ENCODE assay signal across 9 mouse cellular contexts in the genomic region with DNA sequence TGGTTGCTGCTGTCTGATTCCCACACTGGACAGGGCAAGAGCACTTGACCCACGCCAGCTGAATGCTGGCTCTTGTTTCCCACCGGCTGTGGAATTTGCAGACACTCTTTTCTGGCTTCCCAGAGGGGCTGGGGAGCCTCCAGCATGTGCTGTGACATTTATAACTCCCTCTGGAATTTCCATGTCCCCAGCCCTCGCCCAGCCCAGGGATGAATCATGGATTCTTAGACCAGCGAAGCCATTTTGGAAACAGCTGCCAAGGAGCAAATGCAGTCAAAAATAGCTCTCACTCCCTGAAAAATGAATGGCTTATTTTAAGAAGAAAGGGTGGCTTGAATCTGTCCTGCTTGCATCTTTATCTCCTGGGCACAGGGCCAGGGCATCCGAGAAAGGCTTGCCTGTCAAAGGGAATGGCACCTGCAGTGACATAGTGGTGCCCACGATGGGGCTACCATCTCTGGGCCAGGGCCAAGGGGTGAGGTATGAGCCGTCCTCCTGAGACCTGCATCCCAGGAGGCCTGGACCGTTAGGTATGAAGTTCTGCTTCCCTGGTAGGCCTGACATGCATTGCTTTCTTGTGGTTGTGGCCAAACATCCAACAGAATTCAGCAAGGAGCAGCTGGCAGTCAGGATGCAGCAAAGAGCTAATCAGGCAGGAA.
DNase-seq lines count a peak whose midpoint lies in the region; ATAC-seq lines count a peak whose summit lies in the region.
"Had no signal": no experiment of that assay in that cellular context is flagged by ENCODE, and none has a peak within 500 bp of the region (broad histone marks: within the 10 kb centered on the region; RNA-seq: fewer than 3 reads in every experiment).

No protein-coding gene starts in this region.

- H3K27ac ChIP-seq in kidney, embryonic 15.5 days, result peak overlapping the region; percentile 87
- peak overlapping the region; percentile 77 for H3K27ac ChIP-seq in limb, embryonic 15.5 days
- peak overlapping the region; percentile 72 for H3K27ac ChIP-seq in stomach, embryonic 14.5 days (ENCODE audit: low read length)

- no peak overlapping the region for H3K4me2 ChIP-seq in kidney, embryonic 15.5 days
- H3K4me2 ChIP-seq in limb, embryonic 15.5 days, result no peak overlapping the region
- H3K4me2 ChIP-seq in stomach, embryonic 14.5 days (replicated peaks; ENCODE audit: low read depth, low read length), result no peak overlapping the region

- ATAC-seq in common myeloid progenitor, adult 5-6 weeks (replicated peaks; ENCODE audit: low read depth, poor library complexity, severe bottlenecking), result peak; percentile 29; the same call in 1 of the 2 replicates
- 0 out of 2 replicates have a peak, but pooled peaks have one; percentile 5 for ATAC-seq in granulocyte monocyte progenitor cell, adult 5-6 weeks (replicated peaks; ENCODE audit: poor library complexity, severe bottlenecking)
- peak; percentile 68; the same call in 1 of the 2 replicates for ATAC-seq in kidney, embryonic 15.5 days (replicated peaks; ENCODE audit: low FRiP score)
- peak; percentile 74; the same call in 1 of the 2 replicates for ATAC-seq in limb, embryonic 15.5 days (ENCODE audit: insufficient number of reproducible peaks, low FRiP score, low TSS enrichment, low read depth)
- ATAC-seq in stomach, embryonic 14.5 days (ENCODE audit: insufficient number of reproducible peaks, insufficient read depth, low FRiP score, low read depth), result peak; percentile 47; the same call in 1 of the 2 replicates

- no peaks in the 10 kb centered on the region for H3K9me3 ChIP-seq in kidney, embryonic 15.5 days (replicated peaks)
- no peaks in the 10 kb centered on the region for H3K9me3 ChIP-seq in limb, embryonic 15.5 days
- H3K9me3 ChIP-seq in stomach, embryonic 14.5 days (ENCODE audit: control insufficient read depth, low read depth, low read length), result no peaks in the 10 kb centered on the region

- peaks cover 45% of the 10 kb centered on the region for H3K4me1 ChIP-seq in kidney, embryonic 15.5 days
- H3K4me1 ChIP-seq in limb, embryonic 15.5 days, result peaks cover 26% of the 10 kb centered on the region
- H3K4me1 ChIP-seq in stomach, embryonic 14.5 days (ENCODE audit: control insufficient read depth, insufficient read depth, low read length), result peaks cover 12% of the 10 kb centered on the region; the same call in 1 of the 2 replicates

- H3K9ac ChIP-seq in kidney, embryonic 15.5 days, result no peak overlapping the region
- H3K9ac ChIP-seq in limb, embryonic 15.5 days, result no peak overlapping the region
- no peak overlapping the region for H3K9ac ChIP-seq in stomach, embryonic 14.5 days (replicated peaks; ENCODE audit: low read depth, low read length)

- no peaks in the 10 kb centered on the region for H3K36me3 ChIP-seq in kidney, embryonic 15.5 days
- no peaks in the 10 kb centered on the region for H3K36me3 ChIP-seq in limb, embryonic 15.5 days
- no peaks in the 10 kb centered on the region for H3K36me3 ChIP-seq in stomach, embryonic 14.5 days (ENCODE audit: control insufficient read depth, insufficient read depth, low read length)

- WGBS in kidney, embryonic 15.5 days, result 47% methylated on average over 8 of the region's 8 CpGs
- 35% methylated on average over 8 of the region's 8 CpGs for WGBS in limb, embryonic 15.5 days
- 40% methylated on average over 8 of the region's 8 CpGs for WGBS in stomach, embryonic 14.5 days

- H3K27me3 ChIP-seq in kidney, embryonic 15.5 days, result 0 out of 2 replicates have a peak, but pooled peaks cover under 1% of the 10 kb centered on the region
- no peaks in the 10 kb centered on the region for H3K27me3 ChIP-seq in limb, embryonic 15.5 days
- H3K27me3 ChIP-seq in stomach, embryonic 14.5 days (ENCODE audit: control insufficient read depth, insufficient read depth, low read length), result no peaks in the 10 kb centered on the region
- H3K27me3 ChIP-seq: CH12.LX had no signal

- no peak overlapping the region for H3K4me3 ChIP-seq in kidney, embryonic 15.5 days (replicated peaks)
- H3K4me3 ChIP-seq in limb, embryonic 15.5 days, result no peak overlapping the region
- no peak overlapping the region for H3K4me3 ChIP-seq in stomach, embryonic 14.5 days (ENCODE audit: low read depth, low read length)

- DNase-seq in cerebellum, postnatal 14 days, result peak; percentile 53 to 66
- no peak for DNase-seq in cerebellum, postnatal 4 days (ENCODE audit: low spot score in 2 of 2)
- no peak for DNase-seq in B cell, adult 2 months

Comparison
In these comparisons a context has a peak if more than half of its experiments do, and no peak if none do; other contexts are left out.
1. DNase-seq: peak in cerebellum, postnatal 14 days (2 of 2); none in cerebellum, postnatal 4 days (0 of 2) and B cell, adult 2 months (0 of 2).
2. ATAC-seq: peak in every context shown above with its lines; median percentile 74 in limb, embryonic 15.5 days; 68 in kidney, embryonic 15.5 days; 47 in stomach, embryonic 14.5 days; 29 in common myeloid progenitor, adult 5-6 weeks; 5 in granulocyte monocyte progenitor cell, adult 5-6 weeks.
3. Peak in every context shown above with its lines, with median percentiles within 50 percentile points of each other: H3K27ac ChIP-seq.